8 mouse cellular contexts compared by ENCODE assay signal in the genomic region with DNA sequence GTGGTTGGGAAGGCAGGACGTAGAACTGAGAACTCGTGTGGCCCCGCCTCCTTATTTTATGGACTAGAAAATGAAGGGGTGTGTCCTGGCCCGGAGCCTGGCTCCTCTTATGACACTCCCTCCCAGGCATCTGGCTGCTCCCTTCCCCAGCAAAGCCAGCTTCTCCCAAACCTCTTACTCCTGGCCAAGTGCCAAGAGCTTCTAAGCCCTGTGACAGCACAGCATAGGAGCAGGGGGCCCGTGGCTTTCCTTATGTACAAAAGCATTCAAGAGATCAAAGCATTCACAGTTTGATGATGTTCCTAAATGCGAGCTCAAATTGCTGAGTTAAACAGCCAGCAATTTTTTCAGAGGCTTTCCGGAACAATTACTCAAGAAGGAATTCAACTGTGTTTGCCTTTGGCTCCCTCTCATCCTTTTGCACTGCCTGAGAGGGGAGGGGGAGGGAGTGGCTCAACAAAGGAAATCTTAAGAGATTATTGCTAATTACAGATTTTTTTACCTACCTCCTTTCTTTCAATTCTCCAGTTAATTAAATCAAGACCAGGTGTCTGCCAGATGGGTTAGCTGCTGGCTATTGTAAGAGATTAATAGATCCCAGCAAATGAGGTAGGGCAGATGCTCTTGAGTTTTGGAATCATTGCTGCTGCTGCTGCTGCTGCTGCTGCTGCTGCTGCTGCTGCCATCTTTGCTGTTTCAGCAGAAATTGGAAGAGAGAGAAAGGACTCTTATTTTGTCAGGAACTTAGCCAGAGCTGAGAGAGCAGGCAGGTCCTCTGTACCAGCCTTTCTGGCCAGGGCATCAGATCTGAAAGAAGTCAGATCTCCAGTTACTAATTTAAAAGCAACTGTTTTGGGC.
DNase-seq lines count a peak whose midpoint lies in the region; ATAC-seq lines count a peak whose summit lies in the region.

No protein-coding gene starts in this region.

- H3K27ac ChIP-seq in hindbrain, embryonic 14.5 days = peak overlapping the region; percentile 85

- H3K4me1 ChIP-seq in hindbrain, embryonic 14.5 days (replicated peaks; ENCODE audit: control insufficient read depth, insufficient read depth, low read length) = peaks cover 28% of the 10 kb centered on the region

- H3K9ac ChIP-seq in hindbrain, embryonic 14.5 days = no peak overlapping the region

- H3K27me3 ChIP-seq in hindbrain, embryonic 14.5 days (ENCODE audit: control insufficient read depth, insufficient read depth, low read length) = no peaks in the 10 kb centered on the region

- peak; percentile 89 for DNase-seq in MN1 (ENCODE audit: low spot score)
- peak; percentile 88 to 91 for DNase-seq in cerebellum, postnatal 10 days
- peak; percentile 90 for DNase-seq in forelimb bud, embryonic 11.5 days (ENCODE audit: low read depth, low spot score)
- peak; percentile 87 for DNase-seq in hindbrain, embryonic 14.5 days (ENCODE audit: low spot score)
- DNase-seq in layer of hippocampus, postnatal 25 days (ENCODE audit: extremely low spot score in 1 of 2, low spot score in 1 of 2) = peak; percentile 26 to 27
- peak; percentile 83 for DNase-seq in lung, postnatal 10 days
- peak; percentile 70 for DNase-seq in retina, postnatal 7 days (ENCODE audit: low read depth, low spot score)
- no peak for DNase-seq in T-cell, adult 2 months (ENCODE audit: low spot score)

- H3K4me3 ChIP-seq in hindbrain, embryonic 14.5 days (replicated peaks; ENCODE audit: low read length) = no peak overlapping the region

- ATAC-seq in hindbrain, embryonic 14.5 days (ENCODE audit: low FRiP score) = peak; percentile 94

- peak overlapping the region; percentile 28 for H3K4me2 ChIP-seq in hindbrain, embryonic 14.5 days (replicated peaks)

- no peaks in the 10 kb centered on the region for H3K36me3 ChIP-seq in hindbrain, embryonic 14.5 days (replicated peaks; ENCODE audit: control insufficient read depth, insufficient read depth)

- H3K9me3 ChIP-seq in hindbrain, embryonic 14.5 days (ENCODE audit: control insufficient read depth, low read length) = no peaks in the 10 kb centered on the region

- WGBS in hindbrain, embryonic 14.5 days = 10% methylated on average over 7 of the region's 7 CpGs
